Mouse (Mus musculus): ENCODE measurements around the gene Siglec1. TPM values are rescaled to one million over a fixed set of nuclear protein-coding genes. Genes with fewer than 3 reads are reported as not detected.

Gene Siglec1
- 1.2 TPM for polyA plus RNA-seq (2014; fragmentation: Illumina TruSeq; extraction: RNeasy Lipid Tissue Mini Kit (QIAGEN cat#74804))

GRCm38 (mm10) chr2:131086667-131087390 lies at the start of gene Siglec1:
Gene Siglec1, minus strand, starts transcription at chr2:131086765.

GRCm38 (mm10) chr2:131132930-131133547 lies 46.5 kb upstream of the Siglec1 start, which contains the start of gene Gm11037:
Gene Gm11037, plus strand, starts transcription at chr2:131133497.

GRCm38 (mm10) chr2:131127161-131127730 lies 40.7 kb upstream of the Siglec1 start, which contains the start of gene Hspa12b:
Gene Hspa12b, plus strand, starts transcription at chr2:131127280.

GRCm38 (mm10) chr2:131063404-131063864 lies 23.1 kb downstream of the Siglec1 start, which contains the start of gene Adam33:
Gene Adam33, minus strand, starts transcription at chr2:131063814.

GRCm38 (mm10) chr2:131042988-131043387 lies 43.6 kb downstream of the Siglec1 start, which contains the start of gene Gfra4:
Gene Gfra4, minus strand, starts transcription at chr2:131043088.

Other genes starting within 250 kb of the Siglec1 start
- gene 4930402H24Rik, start 180.4 kb downstream of the Siglec1 start, polyA plus RNA-seq (2014; fragmentation: Illumina TruSeq; extraction: RNeasy Lipid Tissue Mini Kit (QIAGEN cat#74804)): 45.1 TPM
- 39.7 TPM for gene Atrn, start 180.3 kb downstream of the Siglec1 start, polyA plus RNA-seq (2014; fragmentation: Illumina TruSeq; extraction: RNeasy Lipid Tissue Mini Kit (QIAGEN cat#74804))
- gene Gfra4, start 43.7 kb downstream of the Siglec1 start, polyA plus RNA-seq (2014; fragmentation: Illumina TruSeq; extraction: RNeasy Lipid Tissue Mini Kit (QIAGEN cat#74804)): 0.34 TPM
- gene Adam33, start 23.0 kb downstream of the Siglec1 start, polyA plus RNA-seq (2014; fragmentation: Illumina TruSeq; extraction: RNeasy Lipid Tissue Mini Kit (QIAGEN cat#74804)): 0.57 TPM
- 1.5 TPM for gene Hspa12b, start 40.5 kb upstream of the Siglec1 start, polyA plus RNA-seq (2014; fragmentation: Illumina TruSeq; extraction: RNeasy Lipid Tissue Mini Kit (QIAGEN cat#74804))
- gene Gm11037, start 46.7 kb upstream of the Siglec1 start, polyA plus RNA-seq (2014; fragmentation: Illumina TruSeq; extraction: RNeasy Lipid Tissue Mini Kit (QIAGEN cat#74804)): not detected
- gene 1700037H04Rik, start 73.3 kb upstream of the Siglec1 start, polyA plus RNA-seq (2014; fragmentation: Illumina TruSeq; extraction: RNeasy Lipid Tissue Mini Kit (QIAGEN cat#74804)): 0.94 TPM
- 15.5 TPM for gene Cenpb, start 93.3 kb upstream of the Siglec1 start, polyA plus RNA-seq (2014; fragmentation: Illumina TruSeq; extraction: RNeasy Lipid Tissue Mini Kit (QIAGEN cat#74804))
- gene Cdc25b, start 100.2 kb upstream of the Siglec1 start, polyA plus RNA-seq (2014; fragmentation: Illumina TruSeq; extraction: RNeasy Lipid Tissue Mini Kit (QIAGEN cat#74804)): 4.8 TPM
- 3.1 TPM for gene Spef1, start 100.5 kb upstream of the Siglec1 start, polyA plus RNA-seq (2014; fragmentation: Illumina TruSeq; extraction: RNeasy Lipid Tissue Mini Kit (QIAGEN cat#74804))
- 3.4 TPM for gene Ap5s1, start 120.3 kb upstream of the Siglec1 start, polyA plus RNA-seq (2014; fragmentation: Illumina TruSeq; extraction: RNeasy Lipid Tissue Mini Kit (QIAGEN cat#74804))
- 5.8 TPM for gene Mavs, start 147.3 kb upstream of the Siglec1 start, polyA plus RNA-seq (2014; fragmentation: Illumina TruSeq; extraction: RNeasy Lipid Tissue Mini Kit (QIAGEN cat#74804))
- gene Pank2, start 175.7 kb upstream of the Siglec1 start, polyA plus RNA-seq (2014; fragmentation: Illumina TruSeq; extraction: RNeasy Lipid Tissue Mini Kit (QIAGEN cat#74804)): 79.5 TPM